Mouse (Mus musculus): ENCODE results near the gene Pald1.

Gene Pald1

DNA sequence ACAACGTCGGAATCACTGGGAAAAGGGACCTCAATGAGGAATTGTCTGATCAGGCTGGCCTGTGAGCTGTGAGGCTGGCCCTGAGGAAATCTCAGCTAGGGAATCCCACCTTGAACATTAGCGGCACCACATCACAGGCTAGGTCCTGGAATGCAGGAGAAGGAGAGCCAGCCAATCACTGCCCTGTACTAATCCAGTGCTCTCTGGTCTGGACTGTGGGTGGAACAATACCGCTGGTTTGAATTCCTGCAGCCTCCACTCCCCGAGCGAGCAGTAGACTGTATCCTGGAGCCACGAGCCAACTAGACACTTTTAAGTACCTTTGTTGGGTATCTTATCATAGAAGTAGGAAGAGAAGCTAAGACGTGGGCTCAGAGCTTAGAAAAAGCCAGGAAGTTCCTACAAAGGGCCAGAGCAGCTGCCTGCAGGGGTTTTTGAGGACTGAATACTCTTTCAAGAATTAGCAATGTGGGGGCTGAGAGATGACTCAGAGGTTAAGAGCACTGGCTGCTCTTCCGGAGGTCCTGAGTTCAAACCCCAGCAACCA lies 57.5 kb downstream of the Pald1 start:
- DNase-seq: no peak

DNA sequence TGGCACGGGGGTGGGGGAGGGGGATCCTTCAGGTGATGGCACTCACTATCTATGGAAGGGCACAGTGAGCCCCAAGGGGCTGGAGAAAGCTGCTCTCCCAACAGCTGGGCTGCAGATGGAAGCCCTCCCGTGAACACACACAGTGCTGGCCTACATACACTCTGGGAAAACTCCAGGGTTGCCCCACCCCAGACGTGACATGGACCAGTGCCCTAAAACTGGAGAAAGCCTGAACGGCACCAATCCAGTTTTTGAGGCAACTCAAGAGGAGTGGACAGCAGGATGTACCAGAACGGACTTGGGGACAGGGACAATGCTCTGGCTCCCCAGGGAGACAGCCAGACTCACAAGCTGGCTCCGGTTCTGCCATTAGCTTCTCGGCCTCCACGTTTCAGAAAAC lies 58.6 kb downstream of the Pald1 start:
- no peak for DNase-seq

DNA sequence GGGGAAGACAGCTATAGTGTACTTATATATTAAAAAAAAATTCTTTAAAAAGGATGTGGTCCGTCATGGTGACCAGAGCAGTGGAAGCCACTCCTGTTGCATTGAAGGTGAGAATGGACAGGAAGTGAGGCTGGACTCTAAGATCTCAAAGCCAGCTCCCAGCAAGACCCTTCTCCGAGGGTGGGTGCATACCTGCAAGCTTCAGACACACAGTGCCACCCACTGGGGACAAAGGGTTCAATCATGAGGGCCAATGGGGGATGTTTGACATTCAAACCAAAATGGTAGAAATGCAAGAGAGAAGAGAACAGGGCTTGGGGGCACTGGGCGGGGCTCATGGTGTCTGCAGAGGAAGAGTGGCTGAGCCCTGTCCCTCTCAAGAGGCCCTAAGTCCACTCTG lies 64.8 kb downstream of the Pald1 start:
- DNase-seq: no peak

DNA sequence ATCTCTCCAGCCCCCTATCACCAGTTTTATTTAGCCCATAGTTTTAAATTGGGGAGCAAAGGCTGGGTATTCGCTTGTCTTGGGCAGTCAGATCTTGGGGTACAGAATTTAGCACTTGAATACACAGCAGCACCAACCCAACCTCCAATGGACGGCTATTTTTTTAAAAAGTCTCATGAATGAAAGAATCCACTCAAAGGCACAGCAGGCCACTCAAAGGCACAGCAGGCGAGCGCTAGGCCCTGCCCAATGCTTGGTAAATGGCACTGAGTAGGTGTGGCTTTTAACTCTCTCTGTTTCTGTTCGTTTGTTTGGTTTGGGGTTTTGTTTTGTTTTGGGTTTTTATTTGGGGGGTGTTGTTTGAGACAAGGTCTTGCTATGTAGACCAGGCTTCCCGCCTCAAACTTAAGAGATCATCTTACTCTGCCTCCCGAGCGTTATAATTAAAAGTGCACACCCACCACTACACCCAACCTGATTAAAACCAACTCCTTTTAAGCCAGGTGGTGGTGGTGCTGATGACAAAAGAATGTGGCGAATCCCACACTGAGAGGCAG lies 67.9 kb downstream of the Pald1 start:
- DNase-seq: no peak

DNA sequence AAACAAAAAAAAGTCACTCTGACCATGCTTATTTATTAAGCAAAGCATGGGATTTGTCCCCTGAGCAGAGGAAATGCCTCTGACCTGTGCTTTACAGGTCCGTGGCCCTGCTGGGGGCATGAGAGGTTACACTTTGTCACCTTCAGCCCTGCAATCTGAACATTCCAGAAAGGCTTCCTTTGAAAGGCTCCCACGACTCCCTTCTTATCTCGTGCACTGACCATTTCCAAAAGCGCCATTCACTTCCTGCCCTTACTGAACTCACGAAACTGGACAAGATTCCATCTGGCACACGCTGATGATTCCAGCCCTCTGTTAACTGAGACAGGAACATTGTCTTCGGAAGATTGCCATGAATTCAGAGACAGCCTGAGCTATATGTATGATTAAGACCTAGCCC lies 69.6 kb downstream of the Pald1 start:
- no peak for DNase-seq

DNA sequence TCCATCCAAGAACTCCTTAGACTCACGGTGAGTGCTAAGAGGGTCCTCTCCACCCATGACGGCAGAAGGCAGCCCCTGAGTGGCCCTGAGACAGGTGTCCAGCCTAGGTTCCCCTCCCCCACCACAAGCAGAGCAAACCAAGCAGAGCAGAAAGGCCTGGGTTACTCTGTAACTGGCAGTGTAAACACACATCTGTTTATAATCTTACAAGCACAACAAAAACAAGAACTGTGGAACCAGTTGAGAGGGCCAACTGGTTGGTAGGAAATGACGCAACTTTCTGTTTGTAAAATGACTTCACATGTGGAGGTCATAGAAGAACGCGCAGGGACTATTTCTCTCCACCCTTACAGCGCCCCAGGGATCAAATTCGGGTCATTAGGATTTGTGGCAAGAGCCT lies 70.6 kb downstream of the Pald1 start:
- DNase-seq: no peak

DNA sequence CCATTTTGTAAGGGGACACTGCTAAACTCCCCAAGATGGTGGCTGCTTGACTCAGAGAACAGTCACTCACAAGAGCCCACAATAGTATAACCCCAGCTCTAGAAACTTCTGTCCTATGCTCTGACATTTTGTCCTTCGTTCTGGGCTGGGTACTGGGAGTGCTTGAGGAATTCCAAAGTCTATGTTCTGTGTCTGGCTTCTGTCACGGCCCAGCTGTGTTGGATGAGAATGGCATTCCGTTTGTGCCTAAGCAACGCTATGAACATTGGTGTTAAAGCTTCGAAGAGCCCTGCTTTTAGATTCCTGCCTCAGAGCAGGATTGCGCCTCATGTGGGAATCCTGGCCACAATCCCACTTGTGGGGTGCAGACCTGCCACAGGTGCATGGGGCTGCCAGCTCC lies 71.2 kb downstream of the Pald1 start:
- DNase-seq: no peak

DNA sequence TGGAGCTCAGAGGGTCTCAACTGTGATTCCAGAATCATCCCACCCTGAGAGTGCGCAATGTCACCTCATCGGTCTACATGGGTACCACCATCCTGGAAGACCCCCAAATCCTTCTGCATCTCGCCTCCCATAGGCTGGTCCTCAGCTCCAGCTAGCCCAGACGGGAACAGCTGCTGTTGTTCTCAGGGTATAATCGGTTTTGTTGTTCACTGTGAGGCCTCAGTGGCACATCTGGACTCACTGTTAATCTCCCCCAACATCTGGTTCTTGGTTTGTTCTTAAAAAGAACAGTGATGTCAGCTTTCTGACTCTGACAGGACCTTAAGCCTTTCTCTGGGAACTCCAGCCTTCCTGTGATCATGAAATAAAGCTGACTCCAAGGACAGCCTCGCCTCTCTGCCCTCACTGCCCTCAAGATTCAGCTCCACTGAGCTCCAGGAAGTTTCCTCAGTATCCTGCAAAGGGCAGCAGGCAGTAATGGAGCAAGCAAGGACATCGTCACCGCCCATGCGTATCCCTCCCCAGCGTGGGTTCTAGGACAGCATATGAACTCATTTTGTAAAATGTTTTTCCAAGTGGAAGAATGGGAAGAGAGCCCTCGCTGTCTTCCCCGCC lies 74.5 kb downstream of the Pald1 start:
- no peak for DNase-seq

DNA sequence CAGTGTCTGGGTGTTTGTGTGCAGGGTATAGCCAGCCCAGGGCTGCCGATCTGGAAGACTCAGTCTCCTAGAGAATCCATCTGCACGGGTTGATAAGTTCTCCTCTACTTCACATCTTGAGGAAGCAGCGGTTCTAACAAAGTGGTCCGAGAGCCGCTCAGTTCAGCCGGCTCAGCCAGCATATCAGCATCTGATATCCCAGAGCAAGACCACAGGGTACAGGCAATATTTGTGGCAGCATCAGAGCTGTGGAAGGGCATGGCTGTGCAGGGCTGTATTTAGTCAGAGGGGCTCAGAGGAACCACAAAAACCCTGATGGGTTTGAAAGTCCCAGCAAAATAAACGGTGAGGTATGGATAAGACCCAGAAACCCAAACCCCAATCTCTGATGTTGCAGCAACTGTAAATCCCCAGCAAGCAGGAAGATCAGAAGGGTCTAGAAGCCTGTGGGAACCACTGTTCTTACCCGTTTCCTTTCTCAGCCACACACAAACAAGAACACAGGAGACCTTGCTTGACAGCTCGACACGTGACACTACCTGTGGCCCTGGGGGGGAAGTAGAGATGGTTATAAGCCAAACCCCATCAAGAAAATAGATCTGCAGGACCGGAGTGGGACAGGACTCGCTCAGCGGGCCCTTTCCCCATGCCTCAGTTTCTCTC lies 77.3 kb downstream of the Pald1 start:
- DNase-seq: no peak

DNA sequence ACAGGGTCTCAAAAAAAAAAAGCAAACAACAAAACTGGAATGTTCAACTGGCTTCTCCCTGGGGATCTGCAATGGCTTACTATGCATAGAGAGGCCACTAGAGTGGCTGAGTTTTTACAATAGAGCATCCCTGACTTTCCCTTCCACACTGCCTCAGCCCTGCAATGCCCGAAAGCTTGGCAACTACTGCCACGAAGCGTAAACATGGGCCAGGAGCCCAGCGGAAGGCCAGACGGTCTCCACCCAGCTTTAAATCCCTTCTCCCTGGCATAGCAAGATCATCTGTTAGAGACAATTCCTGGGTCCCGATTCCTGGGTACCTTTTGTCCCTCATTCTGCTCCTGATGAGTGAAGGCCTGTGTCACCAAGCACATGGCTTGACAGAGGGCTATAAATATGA lies 79.3 kb downstream of the Pald1 start:
- peak; percentile 13 to 19 for DNase-seq

DNA sequence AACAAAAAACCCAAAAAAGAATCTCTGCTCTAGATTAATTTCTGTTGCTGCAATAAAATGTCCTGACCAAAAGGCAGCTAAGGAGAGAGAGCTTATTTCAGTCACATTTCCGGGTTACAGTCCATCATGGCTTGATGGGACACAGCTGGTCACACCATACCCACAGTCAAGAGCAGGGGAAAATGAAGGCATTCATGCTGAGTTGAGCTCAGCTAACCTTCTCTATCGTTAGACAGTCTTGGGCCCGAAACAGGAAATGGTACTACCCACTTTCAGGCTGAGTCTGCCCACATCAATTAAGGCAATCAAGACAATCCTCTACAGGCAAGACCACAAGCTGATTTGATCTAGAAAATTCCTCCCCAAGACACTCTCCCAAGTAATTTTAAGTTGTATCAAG lies 82.3 kb downstream of the Pald1 start:
- DNase-seq: no peak

DNA sequence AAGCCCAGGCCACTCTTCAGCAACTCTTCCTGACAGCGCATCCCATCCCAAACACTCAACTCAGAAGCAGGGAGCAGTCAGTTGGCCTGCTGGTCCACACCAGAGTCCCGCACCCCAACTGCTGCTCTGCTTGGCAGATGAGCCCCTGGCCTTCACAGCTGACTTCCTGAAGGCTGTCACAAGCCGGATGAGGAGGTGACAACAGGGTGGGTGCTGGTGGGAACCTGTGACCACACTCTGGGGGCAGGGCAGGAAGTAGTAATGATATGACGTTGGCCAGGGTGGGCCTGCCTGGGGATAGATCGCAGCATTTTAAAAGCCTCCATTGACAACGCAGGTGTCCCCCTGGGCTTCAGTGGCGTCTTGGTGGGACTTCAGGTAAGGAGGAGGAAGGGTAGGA lies 85.9 kb downstream of the Pald1 start, which contains the start of gene Prf1:
TSS of gene Prf1 (plus strand) at position 357 of the 400 bp plus-strand sequence.
- DNase-seq: no peak

DNA sequence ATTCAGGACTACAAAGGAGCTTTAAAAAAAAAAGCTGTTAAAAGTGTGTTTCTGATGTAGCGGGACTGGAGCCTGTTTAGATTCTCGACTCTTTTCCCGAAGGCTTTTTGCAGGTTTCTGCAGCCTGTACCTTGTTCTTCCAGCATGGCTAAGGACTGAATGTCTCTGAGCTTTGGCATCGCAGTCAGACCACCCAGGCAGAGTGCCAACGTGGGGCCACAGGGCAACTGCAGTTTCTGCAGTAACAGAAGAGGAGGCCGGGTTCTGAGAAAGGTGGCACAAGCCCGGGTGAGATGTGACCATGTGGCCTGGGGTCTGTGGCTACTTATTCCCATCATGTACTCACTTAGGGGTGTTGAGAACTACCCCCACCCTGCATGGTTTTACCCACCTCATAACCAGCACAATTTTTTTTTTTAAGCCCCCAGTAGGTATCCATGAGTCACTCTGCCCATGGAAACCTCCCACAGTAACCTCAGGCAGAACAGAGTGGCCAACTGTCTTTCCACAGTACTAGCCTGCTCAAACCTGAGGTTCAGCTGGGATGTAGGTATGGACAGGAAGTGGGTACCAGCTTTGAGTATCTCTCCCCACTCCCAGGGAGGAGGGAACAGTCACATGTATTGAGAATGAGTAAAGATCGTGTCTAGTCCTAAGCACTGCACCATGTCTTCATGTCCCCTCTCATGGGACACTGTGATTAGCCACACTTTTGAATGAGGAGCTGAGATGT lies 86.5 kb downstream of the Pald1 start:
- DNase-seq: no peak

DNA sequence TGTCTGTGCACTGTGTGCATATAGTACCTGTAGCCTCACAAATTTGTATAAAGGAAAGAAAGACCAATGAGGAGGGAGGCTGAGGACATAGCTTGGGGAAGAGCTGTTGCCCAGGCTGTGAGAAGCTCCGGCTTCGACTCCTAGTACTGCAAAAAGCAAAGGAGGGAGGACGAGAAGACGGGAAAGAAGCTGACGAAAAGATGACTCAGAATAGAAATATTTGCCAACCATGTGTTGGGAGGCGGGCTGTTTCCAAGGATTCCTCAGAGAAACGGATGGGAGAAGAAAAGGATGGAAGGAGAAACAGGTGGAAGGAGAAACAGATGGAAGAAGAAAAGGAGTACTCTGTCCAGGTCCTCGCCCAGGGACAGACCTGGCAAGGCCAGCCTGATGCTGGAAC lies 89.1 kb downstream of the Pald1 start:
- DNase-seq: no peak

DNA sequence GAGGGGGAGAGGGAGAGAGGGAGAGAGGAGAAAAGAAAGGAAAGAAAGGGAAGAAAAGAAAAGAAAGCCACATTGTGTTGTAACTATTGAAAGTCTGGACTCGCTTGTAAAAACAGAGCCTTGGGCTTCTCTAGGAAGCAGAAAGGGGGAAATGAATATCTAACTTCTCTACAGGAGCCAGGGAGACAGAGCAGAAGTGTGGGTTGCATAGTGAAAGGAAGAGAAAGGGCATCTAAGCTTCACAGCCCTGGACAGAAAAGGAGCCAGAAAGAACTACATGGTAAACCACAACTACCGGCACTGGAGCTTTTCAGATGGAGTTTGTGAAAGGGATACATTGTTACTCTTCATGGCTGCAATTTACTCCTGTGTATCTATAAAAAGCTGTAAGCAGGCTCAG lies 92.9 kb downstream of the Pald1 start:
- no peak for DNase-seq

DNA sequence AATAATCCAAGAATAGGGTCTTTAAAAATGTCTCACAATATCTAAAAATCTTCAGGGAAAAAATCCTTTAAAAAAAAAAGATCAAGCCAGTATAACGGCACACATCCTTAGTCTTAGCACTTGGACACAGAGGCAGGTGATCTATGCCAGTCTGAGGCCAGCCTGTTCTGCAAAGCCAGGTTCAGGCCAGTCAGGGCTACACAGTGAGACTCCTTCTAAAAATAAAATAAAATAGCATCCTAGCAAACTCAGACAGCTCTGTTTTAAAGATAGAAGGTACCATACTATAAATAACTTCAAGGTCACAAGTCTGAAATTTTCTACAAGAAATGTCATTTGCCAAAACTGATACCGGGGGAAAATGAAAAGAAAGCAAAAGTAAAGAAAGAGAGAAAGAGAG lies 93.3 kb downstream of the Pald1 start:
- DNase-seq: no peak

DNA sequence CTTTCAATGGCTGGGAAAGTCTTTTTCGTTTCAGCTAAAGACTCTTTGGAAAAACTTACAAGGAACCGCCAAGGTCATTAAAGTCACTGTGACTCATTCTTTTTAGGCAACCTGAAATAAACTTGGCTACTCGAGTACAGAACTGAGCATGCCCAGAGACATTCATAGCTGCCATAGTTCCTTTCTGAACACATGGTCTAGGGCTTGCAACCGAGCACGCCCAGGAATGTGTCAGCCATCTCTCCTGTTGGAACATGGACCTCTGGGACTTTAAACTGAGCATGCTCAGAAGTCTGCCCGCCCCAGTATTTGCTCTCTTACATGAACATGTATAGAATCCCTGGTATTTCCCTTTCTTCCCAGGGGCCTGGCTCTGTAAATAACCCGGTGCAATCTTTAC lies 97.1 kb downstream of the Pald1 start:
- no peak for DNase-seq

DNA sequence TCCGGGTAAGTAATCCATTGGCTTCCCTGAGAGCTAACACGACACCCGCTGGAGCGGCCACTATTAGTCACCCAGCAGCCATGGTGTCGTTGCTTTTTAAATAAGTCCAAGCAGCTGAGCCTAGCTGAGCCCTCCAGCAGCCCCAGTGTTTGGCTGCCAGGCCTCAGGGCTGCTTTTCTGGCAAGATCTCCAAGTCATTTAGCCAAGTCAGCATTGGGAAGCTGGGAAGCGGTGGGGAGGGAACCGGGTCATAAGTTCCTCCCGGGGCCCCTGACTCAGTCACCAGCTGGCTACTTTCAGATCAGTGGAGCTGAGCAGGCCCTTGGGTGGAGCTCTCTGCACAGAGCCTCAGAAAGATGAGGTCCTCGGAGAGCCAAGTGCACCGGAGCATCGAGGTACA lies 98.1 kb downstream of the Pald1 start:
- peak; percentile 32 to 45 for DNase-seq

DNA sequence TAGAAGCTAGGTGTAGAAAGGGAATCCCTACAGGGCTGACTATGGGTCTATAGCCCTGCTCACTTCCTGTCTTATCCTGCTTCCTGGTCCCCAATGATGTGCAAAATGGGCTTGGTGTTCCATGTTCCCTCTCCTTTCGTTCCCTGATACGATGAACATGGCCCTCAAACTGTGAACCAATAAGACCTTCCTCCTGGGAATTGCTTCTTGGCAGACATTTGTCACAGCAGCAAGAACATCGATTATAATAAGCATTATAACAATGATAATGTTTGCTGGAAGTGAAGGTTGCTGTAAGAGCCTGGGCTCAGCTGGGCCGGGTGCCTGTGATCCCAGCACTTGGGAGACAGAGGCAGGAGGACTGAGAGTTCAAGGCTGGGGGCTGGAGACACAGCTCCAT lies 99.0 kb downstream of the Pald1 start:
- no peak for DNase-seq

DNA sequence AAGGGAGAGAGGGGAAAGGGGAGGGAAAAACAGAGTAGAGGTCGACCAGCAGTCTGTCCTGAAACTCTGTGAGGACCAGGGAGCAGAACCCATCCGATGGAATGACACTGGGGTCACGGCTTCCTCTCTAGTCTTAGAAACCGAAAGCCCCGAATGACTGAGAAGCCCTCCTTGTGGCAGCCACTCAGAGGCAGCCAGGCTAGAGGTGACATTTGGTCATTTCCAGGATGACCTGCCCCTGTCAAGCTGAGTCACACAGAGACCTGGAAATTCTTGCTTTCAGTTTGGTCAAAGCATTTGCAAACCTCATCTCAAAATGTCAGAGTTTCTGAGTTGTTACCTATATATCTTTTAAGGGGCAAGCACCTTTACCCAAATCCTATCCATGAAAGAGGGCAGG lies 102.2 kb downstream of the Pald1 start:
- no peak for DNase-seq

DNA sequence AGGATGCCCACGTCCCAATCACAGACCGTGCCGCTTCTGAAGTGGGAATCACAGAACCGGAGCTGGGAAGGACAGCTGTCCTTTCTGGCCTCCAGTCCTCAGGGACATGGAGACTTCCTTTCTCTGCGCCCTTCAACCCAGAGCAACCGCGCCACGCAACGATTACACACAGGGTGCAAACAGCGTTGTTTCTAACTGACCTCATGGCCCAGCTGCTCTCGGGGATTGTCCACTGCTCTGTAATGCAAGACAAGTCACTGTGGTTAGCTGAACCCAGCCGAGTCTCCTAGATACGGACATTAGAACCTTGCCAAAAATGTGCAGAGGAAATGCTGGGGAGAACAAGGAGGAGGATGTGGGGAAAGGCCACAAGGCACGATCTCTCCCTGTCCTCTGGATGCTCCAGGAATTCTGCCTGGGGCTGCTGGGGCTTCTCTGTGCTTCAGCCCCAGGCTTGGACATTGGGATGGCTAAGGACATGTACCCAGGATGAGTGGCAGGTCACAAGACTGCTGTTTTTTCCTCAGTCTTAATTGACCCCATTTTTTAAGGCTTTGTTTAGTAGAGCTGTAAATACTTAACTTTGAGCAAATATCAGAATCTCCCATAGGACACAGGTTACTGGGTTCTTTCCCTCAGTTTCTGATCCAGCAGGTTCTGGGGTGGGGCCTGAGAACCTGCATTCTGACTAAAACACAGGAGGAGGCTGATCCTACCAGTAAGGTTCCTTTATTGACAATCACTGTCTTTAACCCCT lies 105.2 kb downstream of the Pald1 start:
- DNase-seq: no peak

DNA sequence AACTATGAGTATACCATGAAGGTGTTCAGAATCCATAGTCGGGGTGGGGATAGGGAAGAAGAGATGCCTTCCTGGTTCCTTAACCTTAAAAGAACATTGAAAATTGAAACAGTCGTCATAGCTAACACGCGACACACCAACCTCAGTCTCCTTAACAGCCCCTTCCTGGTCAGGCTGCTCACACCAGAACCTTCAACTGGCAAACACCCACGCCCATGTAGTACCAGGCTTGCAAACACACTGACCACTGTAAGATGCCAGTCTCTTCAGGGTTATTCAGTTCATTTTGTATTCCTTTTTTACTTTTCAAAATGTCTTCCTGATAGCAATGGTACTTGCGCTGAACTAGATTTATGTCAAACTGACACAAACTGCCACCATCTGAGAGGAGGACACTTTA lies 106.3 kb downstream of the Pald1 start:
- DNase-seq: no peak

DNA sequence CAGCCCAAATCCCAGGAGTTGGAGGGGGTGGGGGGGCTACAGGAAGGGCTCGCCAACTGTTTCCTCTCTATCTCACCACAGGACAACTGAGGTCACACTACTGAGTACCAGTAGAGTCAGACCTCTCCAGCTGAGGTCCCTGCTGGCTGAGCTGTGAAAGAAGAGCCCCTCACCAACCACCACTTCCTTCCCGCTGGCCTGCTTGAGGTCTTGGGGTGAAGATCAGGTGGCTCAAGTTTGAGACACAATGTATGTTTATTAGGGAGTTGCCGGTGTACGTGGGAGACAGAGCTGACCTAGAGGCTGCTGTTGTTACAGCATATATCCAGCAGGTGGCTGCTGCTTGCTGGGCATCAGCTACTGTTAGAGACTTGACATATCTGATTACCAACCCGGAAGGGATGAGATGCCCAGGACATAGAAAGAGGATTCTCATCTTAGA lies 107.6 kb downstream of the Pald1 start:
- DNase-seq: peak; percentile 32 to 39
